ENCODE assay signal across 25 mouse cellular contexts in the genomic region with DNA sequence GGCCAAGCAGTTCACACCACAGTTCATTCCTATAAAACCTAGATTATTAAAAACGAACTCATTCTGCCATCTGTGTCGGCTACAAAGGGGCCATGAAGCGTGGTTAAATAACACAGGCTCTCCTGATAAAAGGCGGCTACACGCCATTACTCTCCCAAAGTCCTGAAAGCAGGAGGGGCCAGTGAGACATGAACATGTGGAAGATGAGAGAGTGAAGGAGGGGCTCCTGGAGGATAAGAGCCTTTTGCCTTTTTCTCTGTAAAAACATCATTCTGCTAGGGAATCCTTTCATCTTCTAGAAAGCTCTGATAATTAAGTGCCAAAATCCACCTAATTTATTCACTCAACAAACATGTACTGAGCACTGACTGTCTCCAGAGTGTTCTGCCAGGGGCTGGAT. TPM values are rescaled to one million over a fixed set of nuclear protein-coding genes. Genes with fewer than 3 reads are reported as not detected.
DNase-seq lines count a peak whose midpoint lies in the region; ATAC-seq and TF ChIP-seq lines count a peak whose summit lies in the region.
"Had no signal": no experiment of that assay in that cellular context is flagged by ENCODE, and none has a peak within 500 bp of the region (broad histone marks: within the 10 kb centered on the region; RNA-seq: fewer than 3 reads in every experiment).

No protein-coding gene starts in this region.

- no peaks in the 10 kb centered on the region for H3K36me3 ChIP-seq in heart, embryonic 14.5 days (ENCODE audit: control insufficient read depth, insufficient read depth, low read length)
- H3K36me3 ChIP-seq in kidney, postnatal 0 days (ENCODE audit: insufficient read depth, low read length) = no peaks in the 10 kb centered on the region
- no peaks in the 10 kb centered on the region for H3K36me3 ChIP-seq in midbrain, embryonic 15.5 days (replicated peaks)
- no peaks in the 10 kb centered on the region for H3K36me3 ChIP-seq in midbrain, embryonic 11.5 days (ENCODE audit: control insufficient read depth, insufficient read depth, low read length)
- H3K36me3 ChIP-seq: embryonic facial prominence, embryonic 10.5 days; embryonic facial prominence, embryonic 15.5 days; forebrain, embryonic 15.5 days; limb, embryonic 13.5 days; lung, embryonic 15.5 days; midbrain, embryonic 12.5 days; neural tube, embryonic 13.5 days had no signal

- intact Hi-C loops in heart, postnatal 25 days (cut with DNase I) = no loop called here

- TF ChIP-seq CTCF in kidney, postnatal 0 days (IDR thresholded peaks at IDR 0.05; ENCODE audit: low read depth) = no peak

- H3K4me3 ChIP-seq in heart, embryonic 14.5 days (ENCODE audit: control insufficient read depth in 1 of 2, insufficient read depth in 1 of 2, low read depth in 1 of 2, low read length in 2 of 2) = no peak overlapping the region
- no peak overlapping the region for H3K4me3 ChIP-seq in kidney, postnatal 0 days (replicated peaks; ENCODE audit: low read depth, low read length)
- H3K4me3 ChIP-seq in midbrain, embryonic 15.5 days = no peak overlapping the region
- H3K4me3 ChIP-seq in midbrain, embryonic 11.5 days (ENCODE audit: low read depth, low read length) = no peak overlapping the region
- H3K4me3 ChIP-seq: embryonic facial prominence, embryonic 10.5 days; embryonic facial prominence, embryonic 15.5 days; forebrain, embryonic 15.5 days; gastrocnemius, adult 2 months; limb, embryonic 13.5 days; lung, embryonic 15.5 days; midbrain, embryonic 12.5 days; myocyte; neural tube, embryonic 13.5 days had no signal

- no peak overlapping the region for H3K4me2 ChIP-seq in heart, embryonic 14.5 days (ENCODE audit: low read length)
- H3K4me2 ChIP-seq in kidney, postnatal 0 days (ENCODE audit: low read length) = no peak overlapping the region
- no peak overlapping the region for H3K4me2 ChIP-seq in midbrain, embryonic 15.5 days
- no peak overlapping the region for H3K4me2 ChIP-seq in midbrain, embryonic 11.5 days
- H3K4me2 ChIP-seq: embryonic facial prominence, embryonic 15.5 days; forebrain, embryonic 15.5 days; limb, embryonic 13.5 days; liver, embryonic 11.5 days; lung, embryonic 15.5 days; midbrain, embryonic 12.5 days; neural tube, embryonic 13.5 days had no signal

- H3K9ac ChIP-seq in heart, embryonic 14.5 days (ENCODE audit: low read length) = peak overlapping the region; percentile 30
- no peak overlapping the region for H3K9ac ChIP-seq in kidney, postnatal 0 days (ENCODE audit: low read depth, low read length)
- no peak overlapping the region for H3K9ac ChIP-seq in midbrain, embryonic 15.5 days
- H3K9ac ChIP-seq in midbrain, embryonic 11.5 days (ENCODE audit: low read length) = no peak overlapping the region
- H3K9ac ChIP-seq: embryonic facial prominence, embryonic 15.5 days; forebrain, embryonic 15.5 days; limb, embryonic 13.5 days; lung, embryonic 15.5 days; midbrain, embryonic 12.5 days; neural tube, embryonic 13.5 days had no signal

- whole genome bisulfite sequencing in heart, embryonic 14.5 days = 54% methylated on average over 5 of the region's 5 CpGs
- WGBS in kidney, postnatal 0 days = 32% methylated on average over 5 of the region's 5 CpGs
- WGBS in midbrain, embryonic 15.5 days = 27% methylated on average over 5 of the region's 5 CpGs
- 63% methylated on average over 5 of the region's 5 CpGs for WGBS in midbrain, embryonic 11.5 days

- H3K9me3 ChIP-seq in heart, embryonic 14.5 days (ENCODE audit: control insufficient read depth, low read length) = no peaks in the 10 kb centered on the region
- no peaks in the 10 kb centered on the region for H3K9me3 ChIP-seq in kidney, postnatal 0 days (replicated peaks; ENCODE audit: low read length)
- H3K9me3 ChIP-seq in midbrain, embryonic 15.5 days = no peaks in the 10 kb centered on the region
- H3K9me3 ChIP-seq in midbrain, embryonic 11.5 days (ENCODE audit: control insufficient read depth, low read length) = no peaks in the 10 kb centered on the region
- H3K9me3 ChIP-seq: embryonic facial prominence, embryonic 10.5 days; embryonic facial prominence, embryonic 15.5 days; forebrain, embryonic 15.5 days; limb, embryonic 13.5 days; lung, embryonic 15.5 days; midbrain, embryonic 12.5 days; neural tube, embryonic 13.5 days had no signal

- no peak for DNase-seq in heart, postnatal 25 days (ENCODE audit: low spot score)
- peak; percentile 57 for DNase-seq in kidney, postnatal 0 days (ENCODE audit: low spot score)
- no peak for DNase-seq in kidney, postnatal 36 days
- no peak for DNase-seq in midbrain, embryonic 11.5 days (ENCODE audit: low spot score, missing footprints)
- DNase-seq in gastrocnemius, adult 8-10 months (ENCODE audit: low spot score in 2 of 2) = no peak
- DNase-seq: adrenal gland, adult 2 months; adrenal gland, postnatal 36 days; B cell, adult 2 months; cerebellum, adult 2 months; cerebellum, postnatal 14 days; heart, postnatal 10 days; right cerebral cortex, postnatal 14 days; thymus, postnatal 4 days had no signal

- H3K4me1 ChIP-seq in heart, embryonic 14.5 days (ENCODE audit: control insufficient read depth in 2 of 2, insufficient read depth in 2 of 2, low read length in 2 of 2) = peaks cover 40 to 81% of the 10 kb centered on the region in 2 experiments
- peaks cover 26% of the 10 kb centered on the region for H3K4me1 ChIP-seq in kidney, postnatal 0 days (replicated peaks; ENCODE audit: insufficient read depth, low read length)
- peaks cover 4% of the 10 kb centered on the region; the same call in 1 of the 2 replicates for H3K4me1 ChIP-seq in midbrain, embryonic 15.5 days
- no peaks in the 10 kb centered on the region for H3K4me1 ChIP-seq in midbrain, embryonic 11.5 days (ENCODE audit: control insufficient read depth, insufficient read depth, low read length)

- H3K27ac ChIP-seq in heart, embryonic 14.5 days (replicated peaks in 1 of 2; ENCODE audit: control insufficient read depth in 1 of 2, insufficient read depth in 1 of 2, low read depth in 2 of 2, low read length in 2 of 2) = 0 out of 4 replicates have a peak overlapping the region, but pooled peaks of 1 of the 2 experiments have one; percentile 24
- 0 out of 2 replicates have a peak overlapping the region, but pooled peaks have one; percentile 50 for H3K27ac ChIP-seq in kidney, postnatal 0 days
- H3K27ac ChIP-seq in midbrain, embryonic 15.5 days = 0 out of 2 replicates have a peak overlapping the region, but pooled peaks have one; percentile 19
- H3K27ac ChIP-seq in midbrain, embryonic 11.5 days (ENCODE audit: low read depth, low read length) = no peak overlapping the region
- H3K27ac ChIP-seq: embryonic facial prominence, embryonic 10.5 days; embryonic facial prominence, embryonic 15.5 days; forebrain, embryonic 15.5 days; limb, embryonic 13.5 days; lung, embryonic 15.5 days; midbrain, embryonic 12.5 days had no signal

- no peak for ATAC-seq in heart, embryonic 14.5 days (ENCODE audit: insufficient number of reproducible peaks, insufficient read depth, low FRiP score, low read depth)
- no peak for ATAC-seq in kidney, postnatal 0 days (replicated peaks; ENCODE audit: low FRiP score, low read depth)
- ATAC-seq in midbrain, embryonic 15.5 days (replicated peaks) = peak; percentile 51; the same call in 1 of the 2 replicates
- no peak for ATAC-seq in midbrain, embryonic 11.5 days (ENCODE audit: low FRiP score)
- ATAC-seq: forebrain, embryonic 15.5 days had no signal

- no peaks in the 10 kb centered on the region for H3K27me3 ChIP-seq in heart, embryonic 14.5 days (ENCODE audit: control insufficient read depth, insufficient read depth, low read length)
- no peaks in the 10 kb centered on the region for H3K27me3 ChIP-seq in kidney, postnatal 0 days (ENCODE audit: insufficient read depth, low read length)
- H3K27me3 ChIP-seq in midbrain, embryonic 15.5 days (replicated peaks) = no peaks in the 10 kb centered on the region
- H3K27me3 ChIP-seq in midbrain, embryonic 11.5 days (ENCODE audit: control insufficient read depth, insufficient read depth, low read length) = no peaks in the 10 kb centered on the region
- H3K27me3 ChIP-seq: embryonic facial prominence, embryonic 15.5 days; forebrain, embryonic 15.5 days; limb, embryonic 13.5 days; lung, embryonic 15.5 days; midbrain, embryonic 12.5 days; neural tube, embryonic 13.5 days had no signal

RNA-seq across cellular contexts. Expression of gene Gab1, which starts 55.9 kb away (rescaled TPM):
- polyA plus RNA-seq in heart, embryonic 14.5 days (2014; fragmentation: Nextera tagmentation; extraction: Ambion mirVana) = 44.4 and 47.6 TPM in 2 replicates
- 10 to 100 TPM; 34.1 to 38.8 TPM for total RNA-seq in heart, postnatal 25 days (2021)
- polyA plus RNA-seq in kidney, postnatal 0 days (2015; fragmentation: Nextera tagmentation; extraction: Ambion mirVana) = 14.1 and 14.9 TPM in 2 replicates
- 8.6 and 9.3 TPM in 2 replicates for polyA plus RNA-seq in midbrain, embryonic 15.5 days (2015; fragmentation: Nextera tagmentation; extraction: Ambion mirVana)
- 17.2 and 18.0 TPM in 2 replicates for polyA plus RNA-seq in midbrain, embryonic 11.5 days (2014; fragmentation: Nextera tagmentation; extraction: Ambion mirVana)
- total RNA-seq in gastrocnemius, adult 8-10 months (2022) = 10 to 100 TPM in 3 of 4 experiments, 1 to 10 TPM in 1; 9.0 to 12.8 (median 11.5) TPM
